Mouse (Mus musculus) lung, embryonic 14.5 days (tissue): ENCODE measurements around the gene Sar1a. TPM values are rescaled to one million over a fixed set of nuclear protein-coding genes. Genes with fewer than 3 reads are reported as not detected.

Source experiments
- ATAC-seq: fragments of 200-750 bp; cut with Nextera tagmentation; 2 replicates; pipeline ENCODE4 v1.8.0; 2017; ENCODE audit warnings: mild to moderate bottlenecking, moderate TSS enrichment, moderate library complexity; ENCODE audit not compliant: insufficient read depth
- DNase-seq: peaks from one replicate; pipeline ENCODE4 v3.0.0-alpha.2; 2015
- H3K27ac ChIP-seq: fragments of 300-500 bp; sonication (generic); 2 replicates; pipeline ENCODE4 v1.5.1; 2014; ENCODE audit warnings: low read depth, mild to moderate bottlenecking, moderate library complexity
- H3K27me3 ChIP-seq: fragments of 300-500 bp; sonication (generic); 2 replicates; pipeline ENCODE4 v1.6.1; 2014; ENCODE audit warnings: low read length, control low read depth; ENCODE audit not compliant: insufficient read depth
- H3K36me3 ChIP-seq: fragments of 300-500 bp; sonication (generic); 2 replicates; pipeline ENCODE4 v1.6.1; 2014; ENCODE audit warnings: control low read depth; ENCODE audit not compliant: insufficient read depth
- H3K4me1 ChIP-seq: fragments of 300-500 bp; sonication (generic); 2 replicates; pipeline ENCODE4 v1.6.1; 2014; ENCODE audit warnings: antibody characterized with exemption, control low read depth; ENCODE audit not compliant: insufficient read depth
- H3K4me2 ChIP-seq: fragments of 300-500 bp; sonication (generic); 2 replicates; pipeline ENCODE4 v1.6.1; 2014; ENCODE audit warnings: mild to moderate bottlenecking
- H3K4me3 ChIP-seq: fragments of 300-500 bp; sonication (generic); 2 replicates; pipeline ENCODE4 v1.5.1; 2014; ENCODE audit warnings: low read depth, low read length
- H3K9ac ChIP-seq: fragments of 300-500 bp; sonication (generic); 2 replicates; pipeline ENCODE4 v1.6.1; 2014
- H3K9me3 ChIP-seq: fragments of 300-500 bp; sonication (generic); 2 replicates; pipeline ENCODE4 v1.6.1; 2016; ENCODE audit warnings: low read depth, low read length, control low read depth
- CTCF ChIP-seq: IDR thresholded peaks from 2 replicates; pipeline ENCODE4 v1.5.1; 2016; ENCODE audit warnings: antibody characterized with exemption, low read depth
- WGBS: fragments of 180-500 bp; shearing (Covaris S2); extraction: QIAGEN DNeasy Blood & Tissue Kit; methylation state at CpG from one replicate; pipeline ENCODE4 v1.1.7; 2014; 5-methylcytosine and 5-hydroxymethylcytosine counted together
- polyA plus RNA-seq: library from polyadenylated mRNA; unstranded; fragments of >200 nt; fragmentation: Nextera tagmentation; extraction: Ambion mirVana; gene quantifications from 2 replicates; pipeline ENCODE4 v1.2.1, GENCODE M21; 2014

The Sar1a gene
- 265 and 272 TPM in 2 replicates for polyA plus RNA-seq

DNA sequence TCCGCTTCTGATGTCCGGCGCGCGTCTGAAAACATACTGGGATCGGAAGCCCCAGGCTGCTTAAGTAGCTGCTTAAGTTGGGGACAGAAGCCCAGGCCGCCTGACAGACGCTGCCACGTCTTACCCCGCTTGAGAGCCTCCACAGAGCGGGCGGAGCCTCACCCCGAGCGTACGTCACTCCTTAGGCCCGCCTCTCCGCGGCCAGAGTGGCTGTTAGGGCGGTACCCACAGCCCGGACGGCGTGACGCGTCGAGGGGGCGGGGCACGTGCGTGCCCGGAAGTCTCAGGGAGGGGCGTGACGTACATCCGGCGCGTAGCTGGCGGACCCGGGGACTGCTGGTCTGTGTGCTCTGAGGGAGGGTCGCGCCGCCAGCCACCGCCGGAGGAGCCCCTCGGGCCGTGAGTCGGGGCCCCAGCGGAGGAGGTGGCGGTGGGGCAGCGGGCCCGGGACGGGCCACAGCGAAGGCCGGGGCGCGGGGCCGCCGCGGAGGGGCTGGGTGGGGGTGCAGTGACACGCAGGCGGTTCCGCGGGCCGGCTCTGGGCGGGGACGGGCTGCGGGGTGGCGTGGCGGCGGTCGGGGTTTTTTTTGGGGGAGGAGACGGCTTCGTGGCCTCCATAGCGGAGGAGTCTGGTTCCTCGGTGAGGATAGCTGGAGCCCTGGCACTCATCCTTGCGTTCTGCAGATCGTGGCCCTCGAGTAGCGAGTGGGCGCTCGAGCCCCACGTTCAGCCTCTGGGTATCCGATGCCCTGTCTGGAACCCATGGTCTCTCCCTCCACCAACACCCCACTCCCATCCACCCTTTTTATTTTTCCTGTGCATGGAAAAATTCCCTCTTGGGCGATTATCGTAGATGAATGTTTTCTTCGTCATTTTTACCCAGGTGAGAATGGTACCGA lies at the start of gene Sar1a:
Sar1a (plus strand) TSS at position 285 of the 899 bp plus-strand sequence.
- DNase-seq (peak; percentile 99), ATAC-seq (peak; percentile 100)
- WGBS, result under 1% methylated on average over 72 of the region's 84 CpGs
- Histone ChIP-seq H3K4me1 (peaks cover 4% of the 10 kb centered on the region; the same call in 1 of the 2 replicates), H3K27me3 (no peaks in the 10 kb centered on the region), H3K4me2 (peak within 1 kb of the TSS; percentile 94), H3K9me3 (no peaks in the 10 kb centered on the region), H3K27ac (peak within 1 kb of the TSS; percentile 83), H3K36me3 (peaks cover 10% of the 10 kb centered on the region), H3K9ac (peak within 1 kb of the TSS; percentile 94), H3K4me3 (peak within 1 kb of the TSS; percentile 95)
- TF ChIP-seq CTCF, result no peak

GRCm38 (mm10) chr10:61632445-61632844 lies 47.7 kb upstream of the Sar1a start:
- no peak overlapping the region for H3K4me3 ChIP-seq
- no peaks in the 10 kb centered on the region for H3K36me3 ChIP-seq
- no peak overlapping the region for H3K27ac ChIP-seq
- no peak for ATAC-seq
- H3K4me2 ChIP-seq, result no peak overlapping the region
- H3K4me1 ChIP-seq, result no peaks in the 10 kb centered on the region
- TF ChIP-seq CTCF, result no peak
- WGBS, result 70% methylated on average over 10 of the region's 10 CpGs
- no peak overlapping the region for H3K9ac ChIP-seq
- H3K9me3 ChIP-seq, result no peaks in the 10 kb centered on the region
- H3K27me3 ChIP-seq, result no peaks in the 10 kb centered on the region
- DNase-seq, result no peak

DNA sequence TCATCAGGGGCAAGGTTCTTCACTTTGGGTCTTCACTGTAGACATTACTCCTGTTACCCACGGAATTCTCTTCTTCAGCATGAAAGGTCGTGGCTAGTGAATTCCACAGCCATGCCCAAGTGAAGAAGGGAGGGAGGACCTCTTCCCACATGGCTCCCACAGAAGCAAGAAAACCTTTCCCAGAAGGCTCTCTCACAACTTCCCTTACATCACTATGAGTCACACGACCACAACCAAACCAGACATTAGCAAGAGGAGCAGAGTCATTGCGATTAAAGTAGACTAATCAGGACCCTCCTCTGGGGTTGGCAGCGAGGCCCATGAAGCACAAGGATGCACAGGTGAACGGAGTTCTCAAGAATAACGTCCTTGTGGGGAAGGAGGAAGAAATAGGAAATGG lies 43.0 kb upstream of the Sar1a start:
- Histone ChIP-seq H3K4me3 (no peak overlapping the region), H3K9ac (no peak overlapping the region), H3K27ac (no peak overlapping the region), H3K36me3 (no peaks in the 10 kb centered on the region), H3K27me3 (no peaks in the 10 kb centered on the region), H3K4me2 (no peak overlapping the region), H3K4me1 (no peaks in the 10 kb centered on the region), H3K9me3 (no peaks in the 10 kb centered on the region)
- no peak for TF ChIP-seq CTCF
- no peak for DNase-seq
- ATAC-seq, result no peak
- 66% methylated on average over 7 of the region's 7 CpGs for WGBS

- no peak overlapping the region for H3K27ac ChIP-seq
- no peak for DNase-seq
- H3K4me2 ChIP-seq, result no peak overlapping the region
- ATAC-seq, result no peak
- H3K36me3 ChIP-seq, result no peaks in the 10 kb centered on the region
- no peaks in the 10 kb centered on the region for H3K27me3 ChIP-seq
- no peak overlapping the region for H3K4me3 ChIP-seq
- no peaks in the 10 kb centered on the region for H3K9me3 ChIP-seq
- TF ChIP-seq CTCF, result no peak
- no peak overlapping the region for H3K9ac ChIP-seq
- WGBS, result 66% methylated on average over 4 of the region's 4 CpGs
- H3K4me1 ChIP-seq, result no peaks in the 10 kb centered on the region
These were observed 39.7 kb upstream of the Sar1a start for GRCm38 (mm10) chr10:61640363-61640762.

- WGBS, result 62% methylated on average over 7 of the region's 7 CpGs
- DNase-seq (no peak), ATAC-seq (no peak)
- Histone ChIP-seq H3K36me3 (peaks cover 9% of the 10 kb centered on the region; the same call in 1 of the 2 replicates), H3K4me2 (no peak overlapping the region), H3K9ac (no peak overlapping the region), H3K4me1 (no peaks in the 10 kb centered on the region), H3K9me3 (no peaks in the 10 kb centered on the region), H3K27me3 (no peaks in the 10 kb centered on the region), H3K27ac (no peak overlapping the region), H3K4me3 (no peak overlapping the region)
- TF ChIP-seq CTCF, result no peak
These were observed 33.5 kb upstream of the Sar1a start for GRCm38 (mm10) chr10:61646557-61646956.

GRCm38 (mm10) chr10:61647790-61648736 lies 32.0 kb upstream of the Sar1a start, which contains the start of gene Ppa1:
TSS of gene Ppa1 (plus strand) at chr10:61648552.
- peaks cover 19% of the 10 kb centered on the region; the same call in 1 of the 2 replicates for H3K36me3 ChIP-seq
- peak within 1 kb of the TSS; percentile 91 for H3K4me2 ChIP-seq
- H3K27me3 ChIP-seq, result no peaks in the 10 kb centered on the region
- peak within 1 kb of the TSS; percentile 87 for H3K4me3 ChIP-seq
- TF ChIP-seq CTCF, result no peak
- H3K27ac ChIP-seq, result peak within 1 kb of the TSS; percentile 76
- H3K9ac ChIP-seq, result peak within 1 kb of the TSS; percentile 79
- 2% methylated on average over 48 of the region's 50 CpGs for WGBS
- H3K9me3 ChIP-seq, result no peaks in the 10 kb centered on the region
- DNase-seq, result peak; percentile 94
- ATAC-seq, result peak; percentile 98
- no peaks in the 10 kb centered on the region for H3K4me1 ChIP-seq
